Comparison of ENCODE assay signal across 8 mouse cellular contexts in the genomic region with DNA sequence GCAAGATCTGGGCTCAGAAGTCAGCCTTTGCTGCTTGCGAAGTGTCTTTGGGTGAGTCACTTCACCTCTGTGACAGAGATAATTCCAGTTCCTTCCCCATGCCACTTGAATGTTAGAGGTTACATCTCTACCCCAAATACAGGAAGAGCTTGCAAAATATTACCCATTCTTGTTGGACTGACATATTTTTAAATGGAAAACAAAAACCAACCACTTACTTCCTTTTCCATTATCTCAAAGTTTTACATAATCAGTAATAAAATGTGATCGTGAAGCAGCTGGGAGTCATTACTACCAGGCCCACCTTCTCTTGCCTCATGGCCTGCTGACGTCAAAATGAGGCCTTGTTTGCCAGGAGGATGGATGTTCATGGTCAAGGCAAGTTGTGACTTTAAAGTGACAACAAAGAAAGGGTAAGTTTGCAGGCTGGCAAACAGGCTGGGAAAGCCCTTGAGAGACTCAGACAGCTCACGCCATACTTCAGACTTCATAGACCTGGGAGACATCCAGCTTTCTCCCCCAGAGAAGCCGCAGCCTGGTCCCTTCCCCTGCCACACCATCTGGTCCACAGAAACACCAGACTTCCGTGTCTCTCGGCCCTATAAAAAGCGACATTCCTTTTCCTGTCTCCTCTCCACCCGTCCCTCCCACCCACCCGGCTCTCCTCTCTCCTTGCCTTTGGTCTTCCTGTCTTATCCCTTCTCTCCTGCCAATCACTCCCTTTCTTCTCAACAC. TPM values are rescaled to one million over a fixed set of nuclear protein-coding genes. Genes with fewer than 3 reads are reported as not detected.
DNase-seq lines count a peak whose midpoint lies in the region; ATAC-seq and TF ChIP-seq lines count a peak whose summit lies in the region.

No protein-coding gene starts in this region.

- no peak overlapping the region for H3K4me3 ChIP-seq in embryonic facial prominence, embryonic 11.5 days (ENCODE audit: low read depth, low read length)
- peak overlapping the region; percentile 35 for H3K4me3 ChIP-seq in heart, embryonic 12.5 days
- no peak overlapping the region for H3K4me3 ChIP-seq in lung, adult 2 months (replicated peaks; ENCODE audit: extremely low read depth, low read depth, low read length)

- no peak for ATAC-seq in embryonic facial prominence, embryonic 11.5 days (replicated peaks; ENCODE audit: insufficient number of reproducible peaks, low FRiP score, low TSS enrichment, low read depth)
- peak; percentile 15; the same call in 1 of the 2 replicates for ATAC-seq in heart, embryonic 12.5 days (ENCODE audit: insufficient number of reproducible peaks, low FRiP score)
- ATAC-seq in activated CD4-positive, CD25-positive, alpha-beta regulatory T cell, adult 4 months = no peak

- H3K36me3 ChIP-seq in embryonic facial prominence, embryonic 11.5 days (replicated peaks; ENCODE audit: control insufficient read depth, insufficient read depth, low read depth, low read length) = no peaks in the 10 kb centered on the region
- no peaks in the 10 kb centered on the region for H3K36me3 ChIP-seq in heart, embryonic 12.5 days

- 39% methylated on average over 10 of the region's 10 CpGs for WGBS in embryonic facial prominence, embryonic 11.5 days
- WGBS in heart, embryonic 12.5 days = 33% methylated on average over 10 of the region's 10 CpGs
- 21% methylated on average over 10 of the region's 10 CpGs for WGBS in lung, adult 2 months

- H3K27ac ChIP-seq in embryonic facial prominence, embryonic 11.5 days (replicated peaks; ENCODE audit: low read depth, low read length) = no peak overlapping the region
- no peak overlapping the region for H3K27ac ChIP-seq in heart, embryonic 12.5 days (ENCODE audit: poor library complexity, severe bottlenecking)

- no peaks in the 10 kb centered on the region for H3K4me1 ChIP-seq in embryonic facial prominence, embryonic 11.5 days (ENCODE audit: control insufficient read depth, insufficient read depth, low read length)
- H3K4me1 ChIP-seq in heart, embryonic 12.5 days (replicated peaks) = no peaks in the 10 kb centered on the region
- no peaks in the 10 kb centered on the region for H3K4me1 ChIP-seq in lung, adult 2 months (ENCODE audit: control insufficient read depth, insufficient read depth, low read length)

- TF ChIP-seq CTCF in lung, adult 2 months (IDR thresholded peaks at IDR 0.05; ENCODE audit: insufficient read depth, low read length) = no peak

- no peak for TF ChIP-seq POLR2A in lung, adult 2 months (IDR thresholded peaks at IDR 0.05; ENCODE audit: borderline replicate concordance, extremely low read depth, low read depth, low read length)

- no peaks in the 10 kb centered on the region for H3K9me3 ChIP-seq in embryonic facial prominence, embryonic 11.5 days (replicated peaks; ENCODE audit: control insufficient read depth, low read length)
- H3K9me3 ChIP-seq in heart, embryonic 12.5 days (replicated peaks) = no peaks in the 10 kb centered on the region

- DNase-seq in kidney, adult 9 months = peak; percentile 7
- DNase-seq in kidney, adult 8-10 months = no peak
- DNase-seq in embryonic facial prominence, embryonic 11.5 days (ENCODE audit: low spot score) = peak; percentile 3
- DNase-seq in layer of hippocampus, adult 11-12 months (ENCODE audit: low spot score) = peak; percentile 62
- DNase-seq in lung, adult 2 months = peak; percentile 32
- peak; percentile 47 to 53 for DNase-seq in right cerebral cortex, adult 2 months (ENCODE audit: low spot score in 2 of 2)

- H3K27me3 ChIP-seq in embryonic facial prominence, embryonic 11.5 days (ENCODE audit: control insufficient read depth, insufficient read depth, low read length) = no peaks in the 10 kb centered on the region
- H3K27me3 ChIP-seq in heart, embryonic 12.5 days (replicated peaks) = no peaks in the 10 kb centered on the region

- H3K9ac ChIP-seq in embryonic facial prominence, embryonic 11.5 days (replicated peaks; ENCODE audit: low read length) = no peak overlapping the region
- peak overlapping the region; percentile 14; the same call in 1 of the 2 replicates for H3K9ac ChIP-seq in heart, embryonic 12.5 days

- H3K4me2 ChIP-seq in embryonic facial prominence, embryonic 11.5 days (ENCODE audit: low read depth, low read length) = no peak overlapping the region
- peak overlapping the region; percentile 59 for H3K4me2 ChIP-seq in heart, embryonic 12.5 days

RNA-seq across cellular contexts. Expression of gene Msrb2, which starts 27.2 kb away (rescaled TPM):
- 22.6 and 26.0 TPM in 2 replicates for polyA plus RNA-seq in embryonic facial prominence, embryonic 11.5 days (2014; fragmentation: Nextera tagmentation; extraction: Ambion mirVana)
- polyA plus RNA-seq in heart, embryonic 12.5 days (2016; fragmentation: Nextera tagmentation; extraction: Ambion mirVana) = 34.6 and 37.9 TPM in 2 replicates
- polyA plus RNA-seq in lung, adult 2 months (2012; rRNA removed) = 12.9 and 18.8 TPM in 2 replicates
- 10 to 100 TPM; 15.1 to 17.8 TPM for polyA plus RNA-seq in activated CD4-positive, CD25-positive, alpha-beta regulatory T cell, adult 4 months (2017; shearing (Covaris generic))

Comparison
In these comparisons a context has a peak if more than half of its experiments do, and no peak if none do; other contexts are left out.
1. DNase-seq: peak in kidney, adult 9 months (single experiment), embryonic facial prominence, embryonic 11.5 days (single experiment), layer of hippocampus, adult 11-12 months (single experiment), lung, adult 2 months (single experiment) and right cerebral cortex, adult 2 months (2 of 2); none in kidney, adult 8-10 months (0 of 2).